Mouse (Mus musculus) retina, embryonic 14.5 days (tissue): ENCODE measurements around the gene Naa38.

Source experiments
- DNase-seq: peaks from one replicate; pipeline ENCODE4 v3.0.0-alpha.2; 2015; ENCODE audit warnings: low spot score

The Naa38 gene

GRCm38 (mm10) chr11:69437291-69437690, 42.0 kb downstream of the Naa38 start:
- DNase-seq: no peak

- DNase-seq: no peak
Measured at GRCm38 (mm10) chr11:69443328-69443727, 48.0 kb downstream of the Naa38 start.
